Mouse (Mus musculus): ENCODE data around the gene Ampd3.

Gene Ampd3

GRCm38 (mm10) chr7:110768001-110768400, at the start of gene Ampd3:
TSS of gene Ampd3 (plus strand) at chr7:110768206.
- in situ Hi-C loops (cut with MboI, MseI) = no loop called here

- in situ Hi-C loops (cut with MboI, MseI) = no loop called here
Measured at GRCm38 (mm10) chr7:110718505-110718904, 49.5 kb upstream of the Ampd3 start.

- in situ Hi-C loops (cut with MboI, MseI) = no loop called here
Measured at GRCm38 (mm10) chr7:110719857-110720256, 48.1 kb upstream of the Ampd3 start.

GRCm38 (mm10) chr7:110722183-110722582, 45.8 kb upstream of the Ampd3 start:
- in situ Hi-C loops (cut with MboI, MseI) = no loop called here

GRCm38 (mm10) chr7:110727049-110727448, 41.0 kb upstream of the Ampd3 start:
- in situ Hi-C loops (cut with MboI, MseI) = loop anchor here (5.0 kb wide), 2 partner anchors 75 to 285 kb away; no protein-coding TSS in a partner anchor

GRCm38 (mm10) chr7:110728876-110729275, 39.1 kb upstream of the Ampd3 start:
- in situ Hi-C loops (cut with MboI, MseI) = loop anchor here (5.0 kb wide), 2 partner anchors 73 to 283 kb away; no protein-coding TSS in a partner anchor

- in situ Hi-C loops (cut with MboI, MseI) = loop anchor here (5.0 kb wide), 2 partner anchors 73 to 283 kb away; no protein-coding TSS in a partner anchor
Measured at GRCm38 (mm10) chr7:110729295-110729694, 38.7 kb upstream of the Ampd3 start.

- in situ Hi-C loops (cut with MboI, MseI) = loop anchor here in 1 of 2 experiments (5.0 kb wide), 1 partner anchor 281 kb away; no protein-coding TSS in a partner anchor
Measured at GRCm38 (mm10) chr7:110731091-110731967, 36.7 kb upstream of the Ampd3 start.

- in situ Hi-C loops (cut with MboI, MseI) = loop anchor here in 1 of 2 experiments (5.0 kb wide), 1 partner anchor 280 kb away; no protein-coding TSS in a partner anchor
Measured at GRCm38 (mm10) chr7:110732001-110732632, 35.9 kb upstream of the Ampd3 start.

GRCm38 (mm10) chr7:110736914-110737313, 31.1 kb upstream of the Ampd3 start:
- in situ Hi-C loops (cut with MboI, MseI) = no loop called here

GRCm38 (mm10) chr7:110739764-110740163, 28.2 kb upstream of the Ampd3 start:
- in situ Hi-C loops (cut with MboI, MseI) = no loop called here

- in situ Hi-C loops (cut with MboI, MseI) = no loop called here
Measured at GRCm38 (mm10) chr7:110740188-110740587, 27.8 kb upstream of the Ampd3 start.

GRCm38 (mm10) chr7:110742022-110742421, 26.0 kb upstream of the Ampd3 start:
- in situ Hi-C loops (cut with MboI, MseI) = no loop called here

- in situ Hi-C loops (cut with MboI, MseI) = no loop called here
Measured at GRCm38 (mm10) chr7:110746087-110746562, 21.9 kb upstream of the Ampd3 start.

GRCm38 (mm10) chr7:110746809-110747208, 21.2 kb upstream of the Ampd3 start:
- in situ Hi-C loops (cut with MboI, MseI) = no loop called here

GRCm38 (mm10) chr7:110750834-110751233, 17.2 kb upstream of the Ampd3 start:
- in situ Hi-C loops (cut with MboI, MseI) = no loop called here

- in situ Hi-C loops (cut with MboI, MseI) = no loop called here
Measured at GRCm38 (mm10) chr7:110751634-110752033, 16.4 kb upstream of the Ampd3 start.

GRCm38 (mm10) chr7:110753310-110753709, 14.7 kb upstream of the Ampd3 start:
- in situ Hi-C loops (cut with MboI, MseI) = no loop called here

GRCm38 (mm10) chr7:110753926-110754330, 14.1 kb upstream of the Ampd3 start:
- in situ Hi-C loops (cut with MboI, MseI) = no loop called here

GRCm38 (mm10) chr7:110756440-110756839, 11.6 kb upstream of the Ampd3 start:
- in situ Hi-C loops (cut with MboI, MseI) = no loop called here

- in situ Hi-C loops (cut with MboI, MseI) = no loop called here
Measured at GRCm38 (mm10) chr7:110762605-110763180, 5.3 kb upstream of the Ampd3 start.
